ENCODE assay signal across 28 mouse cellular contexts in genomic region chr16:67367745-67368144, GRCm38 (mm10).
DNase-seq lines count a peak whose midpoint lies in the region; ATAC-seq and TF ChIP-seq lines count a peak whose summit lies in the region.
"Had no signal": no experiment of that assay in that cellular context is flagged by ENCODE, and none has a peak within 500 bp of the region (broad histone marks: within the 10 kb centered on the region; RNA-seq: fewer than 3 reads in every experiment).

No protein-coding gene starts in this region.

- no peak for DNase-seq in liver, embryonic 11.5 days (ENCODE audit: low spot score)
- DNase-seq in liver, postnatal 0 days = no peak
- DNase-seq in c-Kit-positive CD71-positive TER-119-negative erythroid progenitor cells, embryonic 14.5 days (ENCODE audit: low read depth) = peak; percentile 4
- no peak for DNase-seq in cerebellum, adult 11 months
- no peak for DNase-seq in Muller cell, postnatal 12 days (ENCODE audit: inconsistent ontology term)
- DNase-seq: adrenal gland, adult 8-10 months; adrenal gland, postnatal 14 days; adrenal gland, postnatal 36 days; B cell, adult 2 months; cerebellum, adult 11-12 months; cerebellum, adult 2 months; cerebellum, adult 9-10 months; cerebellum, postnatal 10 days; cerebellum, postnatal 25 days had no signal

- no peak for TF ChIP-seq EP300 in liver, postnatal 0 days (IDR thresholded peaks at IDR 0.05; ENCODE audit: low read depth)

- no peaks in the 10 kb centered on the region for H3K27me3 ChIP-seq in liver, embryonic 12.5 days (replicated peaks)
- H3K27me3 ChIP-seq in liver, embryonic 11.5 days (replicated peaks; ENCODE audit: control insufficient read depth, insufficient read depth, low read length) = no peaks in the 10 kb centered on the region
- H3K27me3 ChIP-seq in liver, embryonic 16.5 days (ENCODE audit: control insufficient read depth, insufficient read depth, low read depth, low read length) = no peaks in the 10 kb centered on the region
- no peaks in the 10 kb centered on the region for H3K27me3 ChIP-seq in liver, postnatal 0 days (ENCODE audit: insufficient read depth, low read length)
- H3K27me3 ChIP-seq: CH12.LX; embryonic facial prominence, embryonic 13.5 days; embryonic facial prominence, embryonic 15.5 days; forebrain, embryonic 12.5 days had no signal

- H3K4me3 ChIP-seq in liver, embryonic 12.5 days = no peak overlapping the region
- H3K4me3 ChIP-seq in liver, embryonic 11.5 days (ENCODE audit: low read depth, low read length) = no peak overlapping the region
- no peak overlapping the region for H3K4me3 ChIP-seq in liver, embryonic 16.5 days (ENCODE audit: low read depth, low read length)
- H3K4me3 ChIP-seq in liver, postnatal 0 days (ENCODE audit: low read depth, low read length) = no peak overlapping the region
- H3K4me3 ChIP-seq: embryonic facial prominence, embryonic 13.5 days; embryonic facial prominence, embryonic 15.5 days; erythroblast, embryonic 14.5 days; forebrain, embryonic 10.5 days; forebrain, embryonic 12.5 days had no signal

- no peak overlapping the region for H3K4me2 ChIP-seq in liver, embryonic 12.5 days
- no peak overlapping the region for H3K4me2 ChIP-seq in liver, embryonic 11.5 days
- H3K4me2 ChIP-seq in liver, embryonic 16.5 days (ENCODE audit: low read depth, low read length) = no peak overlapping the region
- no peak overlapping the region for H3K4me2 ChIP-seq in liver, postnatal 0 days (ENCODE audit: low read depth, low read length)
- H3K4me2 ChIP-seq: embryonic facial prominence, embryonic 13.5 days; embryonic facial prominence, embryonic 15.5 days; forebrain, embryonic 12.5 days had no signal

- no peak for TF ChIP-seq CTCF in liver, postnatal 0 days (IDR thresholded peaks at IDR 0.05; ENCODE audit: low read depth)

- H3K9me3 ChIP-seq in liver, embryonic 12.5 days (replicated peaks) = no peaks in the 10 kb centered on the region
- no peaks in the 10 kb centered on the region for H3K9me3 ChIP-seq in liver, embryonic 11.5 days (ENCODE audit: control insufficient read depth, low read length)
- H3K9me3 ChIP-seq in liver, embryonic 16.5 days (replicated peaks; ENCODE audit: control insufficient read depth, low read length) = no peaks in the 10 kb centered on the region
- H3K9me3 ChIP-seq in liver, postnatal 0 days (ENCODE audit: low read length) = no peaks in the 10 kb centered on the region
- H3K9me3 ChIP-seq: embryonic facial prominence, embryonic 13.5 days; embryonic facial prominence, embryonic 15.5 days; forebrain, embryonic 10.5 days; forebrain, embryonic 12.5 days; G1E had no signal

- ATAC-seq in liver, embryonic 12.5 days = peak; percentile 27; the same call in 1 of the 2 replicates
- ATAC-seq in liver, embryonic 11.5 days (replicated peaks; ENCODE audit: low FRiP score) = no peak
- ATAC-seq in liver, embryonic 16.5 days (ENCODE audit: low read depth) = peak; percentile 19; the same call in 1 of the 2 replicates
- no peak for ATAC-seq in liver, postnatal 0 days
- ATAC-seq: activated CD4-positive, CD25-positive, alpha-beta regulatory T cell, adult 4 months; CD4-positive, CD25-positive, alpha-beta regulatory T cell, adult 4 months; forebrain, embryonic 14.5 days; forebrain, embryonic 16.5 days; Patski had no signal

- H3K36me3 ChIP-seq in liver, embryonic 12.5 days = no peaks in the 10 kb centered on the region
- no peaks in the 10 kb centered on the region for H3K36me3 ChIP-seq in liver, embryonic 11.5 days (ENCODE audit: control insufficient read depth, insufficient read depth, low read length)
- no peaks in the 10 kb centered on the region for H3K36me3 ChIP-seq in liver, embryonic 16.5 days (ENCODE audit: control insufficient read depth, insufficient read depth)
- no peaks in the 10 kb centered on the region for H3K36me3 ChIP-seq in liver, postnatal 0 days (replicated peaks; ENCODE audit: insufficient read depth, low read length)
- H3K36me3 ChIP-seq: embryonic facial prominence, embryonic 13.5 days; embryonic facial prominence, embryonic 15.5 days; forebrain, embryonic 10.5 days; forebrain, embryonic 12.5 days; G1E had no signal

- H3K4me1 ChIP-seq in liver, embryonic 12.5 days = no peaks in the 10 kb centered on the region
- no peaks in the 10 kb centered on the region for H3K4me1 ChIP-seq in liver, embryonic 11.5 days (replicated peaks; ENCODE audit: control insufficient read depth, insufficient read depth, low read length)
- no peaks in the 10 kb centered on the region for H3K4me1 ChIP-seq in liver, embryonic 16.5 days (ENCODE audit: control insufficient read depth, low read depth, low read length)
- H3K4me1 ChIP-seq in liver, postnatal 0 days (ENCODE audit: insufficient read depth) = no peaks in the 10 kb centered on the region
- H3K4me1 ChIP-seq: embryonic facial prominence, embryonic 13.5 days; embryonic facial prominence, embryonic 15.5 days; forebrain, embryonic 10.5 days; forebrain, embryonic 12.5 days had no signal

- no peak overlapping the region for H3K27ac ChIP-seq in liver, embryonic 12.5 days
- H3K27ac ChIP-seq in liver, embryonic 11.5 days (ENCODE audit: low read depth, low read length) = no peak overlapping the region
- H3K27ac ChIP-seq in liver, embryonic 16.5 days (ENCODE audit: low read length) = no peak overlapping the region
- H3K27ac ChIP-seq in liver, postnatal 0 days (ENCODE audit: low read depth) = no peak overlapping the region
- H3K27ac ChIP-seq: embryonic facial prominence, embryonic 13.5 days; embryonic facial prominence, embryonic 15.5 days; forebrain, embryonic 10.5 days; forebrain, embryonic 12.5 days had no signal

- no peak overlapping the region for H3K9ac ChIP-seq in liver, embryonic 12.5 days
- H3K9ac ChIP-seq in liver, embryonic 11.5 days (ENCODE audit: low read depth, low read length) = no peak overlapping the region
- no peak overlapping the region for H3K9ac ChIP-seq in liver, embryonic 16.5 days (ENCODE audit: low read depth, low read length)
- no peak overlapping the region for H3K9ac ChIP-seq in liver, postnatal 0 days (replicated peaks)
- H3K9ac ChIP-seq: embryonic facial prominence, embryonic 13.5 days; embryonic facial prominence, embryonic 15.5 days; forebrain, embryonic 12.5 days had no signal

- 57% methylated on average over 2 of the region's 2 CpGs for WGBS in liver, embryonic 12.5 days (ENCODE audit: insufficient replicate concordance)
- WGBS in liver, embryonic 11.5 days = 70% methylated on average over 2 of the region's 2 CpGs
- WGBS in liver, embryonic 16.5 days (ENCODE audit: insufficient replicate concordance) = 47% methylated on average over 2 of the region's 2 CpGs
- 63% methylated on average over 2 of the region's 2 CpGs for WGBS in liver, postnatal 0 days (ENCODE audit: insufficient replicate concordance)

Comparison
In these comparisons a context has a peak if more than half of its experiments do, and no peak if none do; other contexts are left out.
1. ATAC-seq: peak in liver, embryonic 12.5 days (single experiment) and liver, embryonic 16.5 days (single experiment); none in liver, embryonic 11.5 days (single experiment) and liver, postnatal 0 days (single experiment).